Mouse (Mus musculus): Measurements from ENCODE around the gene 1700086D15Rik.

Gene 1700086D15Rik

GRCm38 (mm10) chr11:65159791-65160190 lies at the start of gene 1700086D15Rik:
Gene 1700086D15Rik (minus strand): TSS chr11:65159891.
- no peak for DNase-seq

- DNase-seq = no peak
These were observed 49.8 kb upstream of the 1700086D15Rik start for GRCm38 (mm10) chr11:65209441-65209840.

- DNase-seq = no peak
These were observed 45.6 kb upstream of the 1700086D15Rik start for GRCm38 (mm10) chr11:65205306-65205705.

- DNase-seq = no peak
These were observed 45.0 kb upstream of the 1700086D15Rik start for GRCm38 (mm10) chr11:65204651-65205050.

GRCm38 (mm10) chr11:65203020-65203419 lies 43.3 kb upstream of the 1700086D15Rik start:
- DNase-seq = no peak

- DNase-seq = no peak
These were observed 42.5 kb upstream of the 1700086D15Rik start for GRCm38 (mm10) chr11:65202236-65202635.

GRCm38 (mm10) chr11:65198026-65198425 lies 38.3 kb upstream of the 1700086D15Rik start:
- DNase-seq = no peak

- peak; percentile 22 for DNase-seq
These were observed 37.6 kb upstream of the 1700086D15Rik start for GRCm38 (mm10) chr11:65197280-65197679.

GRCm38 (mm10) chr11:65186974-65187373 lies 27.3 kb upstream of the 1700086D15Rik start:
- DNase-seq = no peak

- no peak for DNase-seq
These were observed 25.4 kb upstream of the 1700086D15Rik start for GRCm38 (mm10) chr11:65185114-65185513.

GRCm38 (mm10) chr11:65170121-65170750 lies 10.5 kb upstream of the 1700086D15Rik start:
- no peak for DNase-seq

GRCm38 (mm10) chr11:65162767-65163120 lies 3.1 kb upstream of the 1700086D15Rik start, which contains the start of gene Arhgap44:
Gene Arhgap44 (minus strand): TSS chr11:65162961.
- DNase-seq = no peak

- no peak for DNase-seq
These were observed 2.4 kb upstream of the 1700086D15Rik start for GRCm38 (mm10) chr11:65161881-65162766.

GRCm38 (mm10) chr11:65160991-65161880 lies 1.5 kb upstream of the 1700086D15Rik start:
- DNase-seq = no peak

- no peak for DNase-seq
These were observed 1.1 kb downstream of the 1700086D15Rik start for GRCm38 (mm10) chr11:65158658-65158990.

GRCm38 (mm10) chr11:65157966-65158657 lies 1.6 kb downstream of the 1700086D15Rik start:
- DNase-seq = no peak

- no peak for DNase-seq
These were observed 6.7 kb downstream of the 1700086D15Rik start for GRCm38 (mm10) chr11:65153006-65153405.

GRCm38 (mm10) chr11:65148441-65148840 lies 11.2 kb downstream of the 1700086D15Rik start:
- no peak for DNase-seq

- DNase-seq = no peak
These were observed 16.8 kb downstream of the 1700086D15Rik start for GRCm38 (mm10) chr11:65142838-65143417.

GRCm38 (mm10) chr11:65139030-65139429 lies 20.7 kb downstream of the 1700086D15Rik start:
- no peak for DNase-seq

GRCm38 (mm10) chr11:65137145-65137652 lies 22.5 kb downstream of the 1700086D15Rik start:
- DNase-seq = no peak

- DNase-seq = no peak
These were observed 24.4 kb downstream of the 1700086D15Rik start for GRCm38 (mm10) chr11:65135251-65135739.

All from thymus, postnatal 25 days (tissue).